Mouse (Mus musculus) T-cell, adult 2 months (primary cell): ENCODE results near the gene Olfr860.
"Not testable (repeated sequence)": the region's sequence is repeated elsewhere in the genome, so short reads cannot be mapped to it uniquely, and the experiment has no call there.

Experiments
- DNase-seq: peaks from one replicate; pipeline ENCODE4 v3.0.0; 2022; ENCODE audit warnings: low spot score

The Olfr860 gene

GRCm38 (mm10) chr9:19849647-19850046 lies at the start of gene Olfr860:
Gene Olfr860 (minus strand): TSS chr9:19849747.
- DNase-seq = no peak

GRCm38 (mm10) chr9:19887904-19888303 lies 38.4 kb upstream of the Olfr860 start, which contains the start of gene Olfr862:
Gene Olfr862 (minus strand): TSS chr9:19888004.
- no peak for DNase-seq

- DNase-seq = not testable (repeated sequence)
These were observed 44.9 kb downstream of the Olfr860 start, which contains the start of gene Olfr859 for GRCm38 (mm10) chr9:19804606-19805005. Gene Olfr859 (plus strand): TSS chr9:19804906.

GRCm38 (mm10) chr9:19803000-19803399 lies 46.5 kb downstream of the Olfr860 start:
- no peak for DNase-seq
